ENCODE assay signal across 9 mouse cellular contexts in genomic region chr19:45113791-45114460, GRCm38 (mm10). TPM values are rescaled to one million over a fixed set of nuclear protein-coding genes. Genes with fewer than 3 reads are reported as not detected.
DNase-seq lines count a peak whose midpoint lies in the region; ATAC-seq and TF ChIP-seq lines count a peak whose summit lies in the region.
"Had no signal": no experiment of that assay in that cellular context is flagged by ENCODE, and none has a peak within 500 bp of the region (broad histone marks: within the 10 kb centered on the region; RNA-seq: fewer than 3 reads in every experiment).

No protein-coding gene starts in this region.

- no peak for TF ChIP-seq POLR2A in spleen, adult 2 months (IDR thresholded peaks at IDR 0.05; ENCODE audit: low read depth, low read length)

- WGBS in spleen, adult 2 months: 40% methylated on average over 18 of the region's 18 CpGs
- WGBS in intestine, embryonic 15.5 days: 9% methylated on average over 18 of the region's 18 CpGs
- WGBS in liver, embryonic 13.5 days (ENCODE audit: insufficient replicate concordance): 14% methylated on average over 18 of the region's 18 CpGs

- H3K27ac ChIP-seq in spleen, adult 2 months (ENCODE audit: insufficient read depth, low read length): 0 out of 2 replicates have a peak overlapping the region, but pooled peaks have one; percentile 0
- no peak overlapping the region for H3K27ac ChIP-seq in intestine, embryonic 15.5 days
- peak overlapping the region; percentile 69 for H3K27ac ChIP-seq in liver, embryonic 13.5 days

- H3K4me1 ChIP-seq in spleen, adult 2 months (ENCODE audit: control insufficient read depth, insufficient read depth, insufficient read length): no peaks in the 10 kb centered on the region
- H3K4me1 ChIP-seq in intestine, embryonic 15.5 days (replicated peaks): peaks cover 10% of the 10 kb centered on the region
- peaks cover 4% of the 10 kb centered on the region for H3K4me1 ChIP-seq in liver, embryonic 13.5 days (replicated peaks)

- H3K27me3 ChIP-seq in spleen, adult 2 months (ENCODE audit: control insufficient read depth, insufficient read depth, low read length): no peaks in the 10 kb centered on the region
- H3K27me3 ChIP-seq in intestine, embryonic 15.5 days (replicated peaks): 0 out of 2 replicates have a peak, but pooled peaks cover 8% of the 10 kb centered on the region
- H3K27me3 ChIP-seq in liver, embryonic 13.5 days: peaks cover 5% of the 10 kb centered on the region

- no peak for ATAC-seq in intestine, embryonic 15.5 days
- ATAC-seq in liver, embryonic 13.5 days (ENCODE audit: low read depth): peak; percentile 75

- intact Hi-C loops in gastrocnemius, postnatal 36 days (cut with DNase I): no loop called here

- H3K4me3 ChIP-seq in spleen, adult 2 months (ENCODE audit: extremely low read depth, insufficient read depth, insufficient read length): no peak overlapping the region
- H3K4me3 ChIP-seq in intestine, embryonic 15.5 days (replicated peaks): no peak overlapping the region
- H3K4me3 ChIP-seq in liver, embryonic 13.5 days (replicated peaks): no peak overlapping the region

- no peak for DNase-seq in spleen, adult 2 months (ENCODE audit: low read depth in 1 of 2, low spot score in 2 of 2)
- no peak for DNase-seq in spleen, postnatal 10 days (ENCODE audit: low spot score in 2 of 2)
- no peak for DNase-seq in liver, embryonic 13.5 days
- no peak for DNase-seq in gastrocnemius, postnatal 36 days
- DNase-seq in frontal cortex, adult 2 months (ENCODE audit: extremely low spot score in 1 of 2, low spot score in 1 of 2): no peak
- no peak for DNase-seq in layer of hippocampus, adult 9-10 months (ENCODE audit: low spot score)

- H3K4me2 ChIP-seq in intestine, embryonic 15.5 days (replicated peaks): 0 out of 2 replicates have a peak overlapping the region, but pooled peaks have one; percentile 19
- no peak overlapping the region for H3K4me2 ChIP-seq in liver, embryonic 13.5 days

- no peak for TF ChIP-seq CTCF in spleen, adult 2 months (IDR thresholded peaks at IDR 0.05; ENCODE audit: extremely low read depth, insufficient read depth, insufficient read length, insufficient replicate concordance)

- no peaks in the 10 kb centered on the region for H3K9me3 ChIP-seq in intestine, embryonic 15.5 days
- no peaks in the 10 kb centered on the region for H3K9me3 ChIP-seq in liver, embryonic 13.5 days (replicated peaks)

- H3K36me3 ChIP-seq in spleen, adult 2 months (ENCODE audit: control insufficient read depth, insufficient read depth, low read length): no peaks in the 10 kb centered on the region
- no peaks in the 10 kb centered on the region for H3K36me3 ChIP-seq in intestine, embryonic 15.5 days
- H3K36me3 ChIP-seq in liver, embryonic 13.5 days: no peaks in the 10 kb centered on the region

- no peak overlapping the region; the same call in 1 of the 2 replicates for H3K9ac ChIP-seq in intestine, embryonic 15.5 days
- no peak overlapping the region for H3K9ac ChIP-seq in liver, embryonic 13.5 days

RNA-seq across cellular contexts. Expression of gene Tlx1, which starts 36.6 kb away (rescaled TPM):
- 37.3 and 51.1 TPM in 2 replicates for polyA plus RNA-seq in spleen, adult 2 months (2012; rRNA removed)
- 0.11 and 0.14 TPM in 2 replicates for polyA plus RNA-seq in intestine, embryonic 15.5 days (2015; fragmentation: Nextera tagmentation; extraction: Ambion mirVana)
- polyA plus RNA-seq in liver, embryonic 13.5 days (2015; fragmentation: Nextera tagmentation; extraction: Ambion mirVana): not detected in 2 replicates
- not detected for total RNA-seq in gastrocnemius, postnatal 36 days (2021)
- polyA plus RNA-seq in frontal cortex, adult 2 months (2012; rRNA removed): not detected in 2 replicates
- total RNA-seq: common myeloid progenitor, adult 5-6 weeks; monocyte, adult 5-6 weeks had no signal

RNA-seq across cellular contexts. Expression of gene Kazald1, which starts 38.9 kb away (rescaled TPM):
- polyA plus RNA-seq in spleen, adult 2 months (2012; rRNA removed): 63.8 and 81.4 TPM in 2 replicates
- polyA plus RNA-seq in intestine, embryonic 15.5 days (2015; fragmentation: Nextera tagmentation; extraction: Ambion mirVana): 1.5 and 1.8 TPM in 2 replicates
- 0.25 and 0.29 TPM in 2 replicates for polyA plus RNA-seq in liver, embryonic 13.5 days (2015; fragmentation: Nextera tagmentation; extraction: Ambion mirVana)
- 1 to 10 TPM; 3.9 to 7.8 TPM for total RNA-seq in gastrocnemius, postnatal 36 days (2021)
- polyA plus RNA-seq in frontal cortex, adult 2 months (2012; rRNA removed): 4.3 and 5.3 TPM in 2 replicates

Comparison
In these comparisons a context has a peak if more than half of its experiments do, and no peak if none do; other contexts are left out.
1. RNA of gene Tlx1, which starts 36.6 kb away (polyA plus RNA-seq): 37.3 to 51.1 TPM in spleen, adult 2 months; 0.11 to 0.14 TPM in intestine, embryonic 15.5 days, not detected in liver, embryonic 13.5 days and not detected in frontal cortex, adult 2 months; every median in the first group is over 10 times any median in the second.
2. RNA of gene Kazald1, which starts 38.9 kb away (polyA plus RNA-seq): 63.8 to 81.4 TPM in spleen, adult 2 months; 4.3 to 5.3 TPM in frontal cortex, adult 2 months, 1.5 to 1.8 TPM in intestine, embryonic 15.5 days and 0.25 to 0.29 TPM in liver, embryonic 13.5 days; every median in the first group is over 10 times any median in the second.